Mouse (Mus musculus): ENCODE measurements around the gene Cfap44. TPM values are rescaled to one million over a fixed set of nuclear protein-coding genes. Genes with fewer than 3 reads are reported as not detected.
"Not testable (repeated sequence)": the region's sequence is repeated elsewhere in the genome, so short reads cannot be mapped to it uniquely, and the experiment has no call there.

Cfap44 gene
- total RNA-seq, 4 experiments from 2014 or later: 11.5 to 18.0 (median 17.3) TPM

DNA sequence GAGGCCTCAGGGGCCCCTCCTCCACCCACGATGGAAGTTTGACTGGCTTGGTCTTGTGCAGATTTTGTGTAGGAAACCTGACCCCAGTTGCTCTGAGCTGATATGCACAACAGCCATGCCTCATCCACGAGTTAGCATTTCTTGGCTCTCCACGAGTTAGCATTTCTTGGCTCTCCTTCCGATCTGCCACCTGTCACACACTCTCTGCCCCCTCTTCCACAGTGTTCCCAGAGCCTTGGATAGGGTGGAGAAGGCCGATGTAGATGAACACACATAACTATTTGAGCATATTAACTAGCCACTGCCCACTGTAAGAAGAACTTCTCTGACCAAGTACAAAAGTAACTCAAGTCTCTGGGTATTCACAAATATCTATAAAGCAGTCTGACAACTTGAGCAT lies 33.9 kb downstream of the Cfap44 start:
- DNase-seq (ENCODE audit: low spot score in 2 of 2): no peak

DNA sequence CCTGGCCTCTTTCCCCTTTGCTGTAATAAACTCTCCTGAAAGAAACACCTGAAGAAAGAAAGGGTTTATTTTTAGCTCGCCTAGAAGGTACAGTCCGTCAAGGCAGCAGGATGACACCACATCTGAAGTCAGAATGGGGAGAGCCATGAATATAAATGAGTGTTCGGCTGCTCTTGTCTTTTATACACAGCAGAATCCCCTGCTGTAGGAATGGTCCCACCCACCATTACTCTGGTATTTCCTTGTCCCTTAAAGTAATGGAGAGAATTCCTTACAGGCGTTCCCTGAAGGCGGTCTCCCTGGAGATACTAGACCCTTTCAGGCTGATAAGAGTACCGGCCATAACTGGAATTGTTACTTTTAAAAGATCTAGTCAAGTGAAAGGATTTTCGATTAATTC lies 35.4 kb downstream of the Cfap44 start:
- no peak for DNase-seq (ENCODE audit: low spot score in 2 of 2)

DNA sequence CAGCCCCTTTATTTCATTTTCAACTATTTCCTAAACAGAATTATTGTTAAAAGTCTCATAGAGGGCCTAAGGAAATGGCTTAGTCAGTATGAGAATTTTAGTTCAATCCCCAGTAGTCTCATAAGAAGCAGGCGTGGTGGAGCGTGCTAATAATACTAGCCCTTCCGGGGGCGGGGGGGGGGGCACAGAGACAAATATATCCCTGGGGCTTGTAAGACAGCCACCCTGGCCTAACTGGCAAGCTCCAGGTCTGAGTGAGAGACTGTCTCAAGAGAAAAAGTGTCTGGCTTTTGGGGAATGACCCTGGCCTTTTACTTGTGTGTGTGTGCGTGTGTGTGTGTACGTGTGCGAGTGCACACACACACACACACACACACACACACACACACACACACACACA lies 40.3 kb downstream of the Cfap44 start:
- DNase-seq (ENCODE audit: low spot score in 2 of 2): no peak

DNA sequence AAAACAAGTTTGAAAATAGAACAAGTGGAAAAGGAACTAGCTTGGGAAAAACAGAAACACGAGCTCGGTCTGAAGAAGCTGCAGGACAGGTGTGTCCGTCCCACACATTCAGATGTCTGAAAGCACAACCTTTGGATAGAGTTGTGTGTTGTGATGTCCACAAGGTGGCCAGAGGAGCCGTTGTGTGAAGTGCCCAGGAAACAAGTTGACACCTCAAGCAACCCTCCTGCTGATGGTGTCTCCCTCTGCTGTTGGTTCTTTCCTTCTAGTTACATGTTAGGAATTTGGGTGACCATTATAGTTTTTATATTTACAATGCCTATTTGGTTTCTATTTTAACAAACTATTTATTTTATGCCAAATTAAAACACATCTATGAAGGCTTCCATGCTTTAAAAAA lies 40.9 kb downstream of the Cfap44 start:
- DNase-seq (ENCODE audit: low spot score in 2 of 2): no peak

DNA sequence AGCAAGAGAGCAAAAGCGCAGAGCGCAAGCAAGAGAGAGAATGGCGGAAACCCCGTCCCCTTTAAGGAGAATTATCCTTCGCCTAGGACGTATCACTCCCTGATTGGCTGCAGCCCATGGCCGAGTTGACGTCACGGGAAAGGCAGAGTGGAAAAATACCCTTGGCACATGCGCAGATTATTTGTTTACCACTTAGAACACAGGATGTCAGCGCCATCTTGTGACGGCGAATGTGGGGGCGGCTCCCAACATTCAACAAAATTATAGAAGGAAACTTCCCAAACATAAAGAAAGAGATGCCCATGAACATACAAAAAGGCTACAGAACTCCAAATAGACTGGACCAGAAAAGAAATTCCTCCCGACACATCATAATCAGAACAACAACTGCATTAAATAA lies 47.3 kb downstream of the Cfap44 start:
- not testable (repeated sequence) for DNase-seq (ENCODE audit: low spot score in 2 of 2)

DNA sequence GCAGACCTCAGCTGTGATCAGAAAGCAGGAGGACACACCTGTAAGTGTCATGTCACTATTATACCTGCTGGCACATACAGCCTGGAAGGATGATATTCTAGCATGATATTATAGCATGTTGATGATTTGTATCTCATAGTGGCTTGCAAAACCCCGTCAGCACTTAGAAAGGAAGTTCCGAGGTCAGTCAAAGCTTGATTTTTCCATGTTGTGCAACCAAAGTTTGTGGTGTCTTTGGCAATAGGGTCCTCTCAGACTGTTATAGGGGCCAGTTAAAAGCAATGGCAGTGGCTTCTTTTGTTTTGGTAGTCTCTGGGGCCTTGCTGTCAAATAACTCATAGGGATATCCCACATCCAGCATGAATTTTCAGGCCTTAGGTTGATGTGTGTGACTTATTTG lies 63.3 kb downstream of the Cfap44 start:
- no peak for DNase-seq (ENCODE audit: low spot score in 2 of 2)

DNA sequence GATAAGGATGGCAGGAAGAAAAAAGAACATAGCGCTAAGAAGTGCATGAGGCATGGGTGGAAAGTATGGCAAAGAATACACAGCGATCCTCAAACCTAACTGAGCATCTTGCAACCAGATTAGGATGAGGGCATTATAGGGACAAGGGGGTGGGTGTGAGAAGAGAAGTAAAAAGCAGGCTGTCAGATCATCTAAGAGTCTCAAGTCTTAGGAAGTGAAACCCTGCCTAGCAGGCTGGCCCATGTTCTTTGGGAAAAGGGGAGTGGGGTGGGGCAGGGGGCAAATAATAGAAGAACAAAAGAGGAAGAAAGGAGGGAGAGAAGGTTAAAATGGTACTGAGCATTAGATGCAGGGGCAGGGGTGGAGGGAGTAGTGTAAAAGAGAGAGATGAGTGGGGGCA lies 64.2 kb downstream of the Cfap44 start:
- DNase-seq (ENCODE audit: low spot score in 2 of 2): no peak

DNA sequence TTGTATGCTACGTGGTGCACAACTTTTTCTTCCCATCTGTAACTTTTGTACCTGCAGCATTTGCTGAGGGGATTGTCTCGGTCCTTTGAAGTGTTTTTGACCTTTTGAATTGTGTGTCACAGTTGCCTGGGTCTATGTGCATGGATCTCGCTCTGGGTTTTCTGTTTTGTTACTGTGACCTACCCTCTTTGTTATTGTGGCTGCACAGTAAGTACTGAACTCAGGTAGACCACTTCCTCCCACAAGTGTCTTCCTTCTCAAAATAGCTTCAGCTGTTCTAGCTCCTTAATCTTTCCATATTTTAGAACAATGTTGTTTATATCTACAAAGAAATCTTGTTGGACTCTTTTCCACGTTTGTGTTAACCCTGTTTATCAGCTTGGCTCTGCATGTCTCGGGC lies 66.3 kb downstream of the Cfap44 start:
- DNase-seq (ENCODE audit: low spot score in 2 of 2): no peak

DNA sequence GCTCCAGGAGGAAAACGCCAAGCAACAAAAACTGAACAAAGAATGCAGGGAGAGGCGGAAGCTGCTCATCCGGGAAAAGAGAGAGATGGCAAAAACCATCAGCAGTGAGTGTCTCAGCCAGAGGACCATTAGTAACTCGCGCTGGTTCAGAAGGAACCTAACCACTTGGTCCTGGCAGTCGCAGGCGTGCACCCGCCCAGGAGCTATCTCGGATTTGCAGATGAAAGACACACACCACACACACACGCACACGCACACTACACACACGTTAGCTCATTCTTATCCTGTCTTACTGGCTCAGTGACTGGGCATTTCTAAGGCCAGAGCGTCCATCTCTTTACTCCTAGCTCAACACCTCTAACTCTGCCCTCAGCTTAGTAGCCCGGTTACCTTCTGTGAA lies 80.7 kb downstream of the Cfap44 start:
- DNase-seq (ENCODE audit: low spot score in 2 of 2): no peak

DNA sequence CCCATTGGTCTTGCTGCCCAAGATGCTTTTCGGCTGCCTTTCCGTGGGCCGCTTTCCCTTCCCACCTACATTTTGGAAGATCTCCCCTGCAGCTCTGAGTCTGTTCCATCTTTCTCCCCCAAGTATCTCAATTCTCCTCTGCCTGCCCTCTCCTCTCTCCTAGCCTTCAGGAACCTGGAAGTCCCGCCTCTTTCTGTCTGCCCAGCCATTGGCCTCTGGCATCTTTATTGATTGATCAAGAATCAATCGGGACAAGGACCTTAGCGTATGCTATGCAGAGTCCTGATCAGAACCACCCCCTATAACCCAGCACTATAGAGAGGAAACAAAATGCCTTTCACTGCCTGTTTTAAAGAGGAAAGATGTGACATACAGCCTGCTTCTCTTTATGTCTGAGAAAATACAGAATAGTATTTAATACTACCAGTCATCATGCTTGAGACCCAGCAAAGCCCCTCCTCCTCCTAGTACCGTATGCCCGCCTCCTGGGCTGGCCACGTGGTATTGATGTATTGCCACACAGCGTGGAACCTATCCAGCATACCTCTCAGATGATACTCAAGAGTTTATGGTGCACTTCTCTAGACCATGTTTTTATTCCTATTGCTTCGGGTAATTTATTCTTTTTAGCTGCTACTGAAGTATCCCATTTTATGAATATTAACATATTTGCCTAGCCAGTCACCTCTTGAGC lies 81.2 kb downstream of the Cfap44 start:
- DNase-seq (ENCODE audit: low spot score in 2 of 2): no peak

DNA sequence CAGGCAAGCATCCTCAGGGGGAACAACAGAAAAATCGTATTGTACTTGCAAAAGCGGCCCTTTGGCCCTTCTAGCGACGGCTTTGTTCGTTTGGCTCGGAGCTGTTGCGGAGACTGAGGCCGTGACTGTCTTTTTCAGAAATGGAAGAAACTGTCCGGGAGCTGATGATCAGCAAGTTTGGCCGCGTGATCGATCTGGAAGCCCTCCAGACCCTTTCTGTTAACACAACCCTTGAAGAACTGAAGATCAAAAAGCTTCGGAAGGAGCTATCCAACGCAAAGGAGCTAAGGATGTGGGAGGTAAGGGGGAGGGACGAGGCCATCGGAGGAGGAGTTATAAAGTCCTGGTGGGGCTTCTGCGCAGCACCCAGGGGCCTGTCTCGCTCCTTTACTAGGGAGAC lies 84.2 kb downstream of the Cfap44 start:
- no peak for DNase-seq (ENCODE audit: low spot score in 2 of 2)

DNA sequence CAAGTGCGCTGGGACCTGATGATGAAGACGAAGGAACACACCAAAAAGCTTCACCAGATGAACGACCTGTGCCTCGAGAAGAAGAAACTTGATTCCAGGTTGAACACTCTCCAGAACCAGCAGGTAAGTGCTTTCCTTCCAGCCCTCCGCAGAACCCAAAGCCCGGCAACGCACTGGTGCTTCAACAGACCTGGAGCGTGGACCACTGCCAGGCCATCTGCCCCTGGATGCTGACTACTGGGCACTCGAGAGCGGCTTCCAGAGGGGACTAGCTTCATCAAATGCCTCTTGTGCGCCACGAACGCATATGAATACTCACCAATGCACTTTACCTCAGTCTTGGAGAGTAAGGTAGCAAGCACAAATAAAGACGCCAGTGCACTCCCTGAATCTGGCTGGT lies 85.3 kb downstream of the Cfap44 start:
- no peak for DNase-seq (ENCODE audit: low spot score in 2 of 2)

DNA sequence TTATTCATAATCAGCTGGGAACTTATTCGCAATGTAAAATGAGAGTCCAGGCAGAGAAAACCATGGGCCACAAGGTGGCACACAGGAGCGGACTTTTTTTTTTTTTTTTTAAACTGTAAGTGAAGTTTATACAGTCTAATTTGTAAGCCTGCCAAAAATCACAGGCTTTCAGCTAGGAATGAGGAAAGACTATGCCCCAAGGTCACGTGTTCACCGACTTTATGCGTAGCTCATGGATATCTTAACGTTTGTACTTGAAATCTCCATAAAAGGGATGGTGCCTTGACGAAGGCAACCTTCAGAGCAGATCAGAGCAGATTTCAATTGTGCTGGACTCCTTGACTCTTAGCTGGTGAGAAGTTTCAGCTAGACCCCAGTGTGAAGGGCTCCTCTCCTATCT lies 86.0 kb downstream of the Cfap44 start:
- no peak for DNase-seq (ENCODE audit: low spot score in 2 of 2)

DNA sequence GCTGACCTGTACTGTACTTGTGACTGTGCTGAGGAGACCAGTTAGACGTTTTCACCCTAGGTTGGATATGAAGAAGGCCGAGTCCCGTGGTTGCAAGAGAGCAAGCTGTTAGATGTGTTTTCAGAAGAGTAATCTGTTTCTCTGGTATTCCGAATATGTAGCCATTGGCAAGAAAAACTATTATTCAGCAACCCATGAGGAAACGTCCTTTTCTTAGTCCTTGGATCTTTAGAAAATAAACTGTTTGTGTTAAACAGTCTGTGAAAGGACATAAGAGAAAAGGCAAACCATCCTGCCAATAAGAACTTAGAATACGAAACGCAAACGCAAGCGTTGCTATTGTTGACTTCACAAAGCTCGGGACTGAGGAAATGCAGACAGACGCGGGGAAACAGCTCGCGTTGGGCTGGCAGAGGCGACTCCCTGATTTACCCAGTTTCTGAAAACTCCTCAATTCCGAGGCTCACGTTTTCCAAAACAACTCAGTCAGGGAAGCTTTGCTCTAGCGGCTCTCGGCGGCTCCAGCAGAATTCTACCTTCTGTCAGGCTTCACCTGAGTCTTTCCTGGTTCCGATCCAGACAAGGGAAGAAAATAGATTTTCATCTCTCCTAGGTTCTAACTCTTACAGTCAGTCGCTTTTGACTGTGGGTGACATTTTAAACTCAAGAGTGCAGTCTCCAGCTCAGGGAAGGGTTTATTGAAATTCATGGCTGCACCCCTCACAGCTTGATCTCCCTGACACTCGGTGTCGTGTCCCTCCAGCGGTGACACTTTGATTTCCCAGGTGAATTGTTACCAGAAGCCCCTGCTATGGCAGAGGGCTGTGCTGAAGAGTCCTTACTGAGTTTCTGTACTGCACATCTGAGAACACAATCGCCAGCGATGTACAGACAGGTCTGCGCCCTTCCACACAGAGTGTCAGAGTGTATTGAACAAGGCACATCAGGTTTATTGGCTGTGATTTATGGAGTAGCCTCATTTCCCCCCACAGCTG lies 87.3 kb downstream of the Cfap44 start:
- no peak for DNase-seq (ENCODE audit: low spot score in 2 of 2)

DNA sequence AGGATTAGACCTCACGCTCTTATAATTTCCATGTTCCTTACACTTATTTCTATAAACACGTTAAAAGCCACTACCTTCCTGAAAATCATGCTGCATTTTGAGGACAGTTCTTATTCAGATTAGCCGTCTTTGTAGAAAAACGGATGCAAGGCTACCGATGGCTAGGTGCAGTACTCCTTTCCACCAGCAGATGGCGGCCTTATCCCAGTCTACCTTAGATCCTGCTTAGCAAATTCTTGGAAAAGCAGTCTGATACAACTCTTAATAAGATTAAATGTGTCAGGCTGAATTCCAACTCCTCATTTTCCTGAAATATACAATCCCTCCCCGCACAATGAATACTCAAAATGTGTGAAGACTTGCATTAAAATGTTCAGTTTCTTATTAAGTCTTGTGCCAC lies 89.5 kb downstream of the Cfap44 start:
- peak; percentile 57 to 92 for DNase-seq (ENCODE audit: low spot score in 2 of 2)

DNA sequence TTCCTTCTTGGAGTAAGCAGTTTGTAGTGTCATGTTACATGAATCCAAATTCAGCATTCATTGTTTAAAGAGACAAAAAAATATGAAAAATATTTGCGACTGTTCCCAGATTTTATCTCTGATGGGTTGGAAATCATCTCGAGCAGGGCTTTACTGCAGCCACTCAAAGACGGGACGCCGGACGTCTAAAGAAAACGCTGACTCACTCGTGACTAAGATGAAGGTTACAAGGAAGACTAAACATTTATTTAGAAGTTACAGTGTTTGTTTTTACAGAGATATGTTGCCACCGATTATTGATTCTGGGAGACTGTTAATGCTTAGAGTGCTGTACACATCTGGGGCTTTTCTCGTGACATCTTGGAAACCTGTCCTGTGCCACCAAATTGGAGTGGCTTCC lies 90.2 kb downstream of the Cfap44 start:
- DNase-seq (ENCODE audit: low spot score in 2 of 2): no peak

DNA sequence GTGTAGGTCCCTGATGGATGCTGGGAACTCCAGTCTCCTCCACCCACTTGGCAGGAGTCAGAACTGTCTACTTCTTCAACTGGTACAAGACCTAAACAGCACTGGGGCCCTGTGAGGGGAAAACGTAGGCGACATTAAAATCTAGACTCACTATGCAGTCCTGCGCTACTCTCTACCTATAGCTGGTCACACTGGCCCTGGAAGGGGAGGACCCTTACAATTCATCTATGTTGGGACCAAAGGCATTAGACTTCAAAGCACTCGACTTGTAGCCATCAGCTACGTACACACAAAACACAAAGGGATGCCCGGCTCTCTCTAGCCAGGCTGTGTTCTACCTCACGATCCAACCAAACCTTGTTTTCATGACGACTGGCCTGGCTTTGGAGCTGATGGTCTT lies 91.1 kb downstream of the Cfap44 start:
- no peak for DNase-seq (ENCODE audit: low spot score in 2 of 2)

DNA sequence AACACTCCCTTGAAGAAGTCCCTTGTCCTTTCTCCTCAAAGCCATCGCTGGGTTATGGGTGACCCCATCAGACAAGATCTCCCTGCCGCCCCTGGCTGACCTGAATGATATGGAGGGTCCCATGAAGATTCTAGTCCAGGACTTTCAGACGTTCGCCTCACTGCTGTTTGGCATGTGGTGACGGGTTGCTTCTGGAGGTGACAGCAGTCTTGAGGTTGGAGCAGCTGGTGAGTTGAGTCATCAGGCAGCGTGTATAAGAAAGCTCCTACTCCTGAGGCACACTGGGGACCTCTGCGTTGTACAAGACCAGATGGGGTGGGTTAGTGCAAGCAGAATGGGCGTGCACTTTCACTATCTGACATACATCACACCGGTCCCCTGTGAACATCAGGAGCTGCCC lies 92.0 kb downstream of the Cfap44 start:
- DNase-seq (ENCODE audit: low spot score in 2 of 2): no peak

DNA sequence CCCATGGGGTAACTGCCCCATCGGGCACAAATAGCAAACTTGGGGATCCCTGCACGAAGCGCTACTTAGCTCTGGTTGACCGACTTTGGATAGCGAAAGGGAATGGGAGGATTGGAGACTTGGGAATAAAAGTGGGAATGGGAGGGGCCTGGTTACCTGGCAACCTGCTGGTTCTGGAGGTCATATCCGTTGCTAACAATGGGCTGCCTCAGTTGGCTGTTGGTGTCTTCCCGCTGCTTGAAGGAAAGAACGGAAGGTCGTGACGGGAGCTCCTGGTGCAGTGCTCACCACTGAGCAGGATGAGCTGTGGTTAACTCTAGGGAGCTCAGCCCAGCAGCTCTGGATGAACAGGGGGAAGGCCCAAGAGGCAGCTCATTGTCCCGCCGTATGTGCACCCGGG lies 92.6 kb downstream of the Cfap44 start:
- DNase-seq (ENCODE audit: low spot score in 2 of 2): no peak

DNA sequence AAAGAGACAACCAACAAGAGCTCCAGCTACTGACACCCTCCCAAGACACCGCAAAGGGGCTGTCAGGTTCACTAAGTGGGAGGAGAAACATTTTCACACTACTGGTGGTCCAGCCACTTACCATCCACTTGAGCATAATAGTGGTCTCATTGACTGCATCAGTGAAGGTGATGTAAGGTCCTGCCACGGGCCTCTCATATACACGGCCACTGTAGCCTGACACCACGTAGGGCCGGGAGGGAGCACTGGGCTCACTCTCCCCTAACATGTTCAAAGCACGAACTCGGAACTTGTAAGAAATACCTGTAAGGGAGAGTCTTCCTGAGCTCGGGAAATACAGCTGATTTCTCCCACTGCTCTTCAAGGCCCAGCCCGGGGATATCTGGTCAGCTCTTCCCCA lies 96.5 kb downstream of the Cfap44 start:
- DNase-seq (ENCODE audit: low spot score in 2 of 2): no peak

DNA sequence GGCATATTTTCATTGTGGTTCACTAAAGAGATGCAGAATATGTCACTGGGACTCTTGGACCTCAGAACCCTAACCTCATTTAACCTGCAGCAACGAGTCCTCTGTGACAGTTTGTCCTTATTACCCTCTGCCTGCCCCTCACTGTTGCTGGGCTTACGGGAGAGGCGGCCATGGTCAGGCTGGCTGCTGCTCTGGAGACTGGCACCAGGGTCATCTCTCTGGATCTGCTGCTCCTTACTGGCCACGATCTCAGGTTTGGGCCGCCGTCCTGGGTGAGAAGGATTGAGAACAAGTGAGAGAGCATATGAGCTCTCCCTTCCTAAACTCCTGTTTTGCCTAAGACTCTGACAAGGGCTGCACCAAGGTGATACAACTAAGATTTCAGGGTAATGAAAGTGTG lies 97.6 kb downstream of the Cfap44 start:
- DNase-seq (ENCODE audit: low spot score in 2 of 2): no peak

DNA sequence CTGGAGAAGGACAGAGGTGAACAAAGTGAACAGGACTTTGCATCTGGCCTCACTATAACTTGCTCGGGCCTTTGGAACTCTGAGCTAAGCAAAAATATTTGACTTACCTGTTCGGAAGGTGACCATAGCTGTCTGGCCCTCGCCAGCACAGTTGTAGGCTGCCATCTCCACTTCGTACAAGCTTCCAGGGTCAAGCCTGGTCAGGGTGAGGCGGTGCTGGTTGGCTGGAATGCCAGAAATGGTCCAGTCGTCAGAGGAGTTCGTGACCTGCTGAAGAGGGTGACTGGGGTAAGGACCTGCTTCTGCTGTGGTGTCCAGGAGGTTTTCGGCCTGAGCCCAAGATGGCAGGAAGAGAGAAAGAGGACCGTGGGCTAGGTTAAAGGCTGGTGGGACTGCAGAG lies 98.1 kb downstream of the Cfap44 start:
- DNase-seq (ENCODE audit: low spot score in 2 of 2): no peak

DNA sequence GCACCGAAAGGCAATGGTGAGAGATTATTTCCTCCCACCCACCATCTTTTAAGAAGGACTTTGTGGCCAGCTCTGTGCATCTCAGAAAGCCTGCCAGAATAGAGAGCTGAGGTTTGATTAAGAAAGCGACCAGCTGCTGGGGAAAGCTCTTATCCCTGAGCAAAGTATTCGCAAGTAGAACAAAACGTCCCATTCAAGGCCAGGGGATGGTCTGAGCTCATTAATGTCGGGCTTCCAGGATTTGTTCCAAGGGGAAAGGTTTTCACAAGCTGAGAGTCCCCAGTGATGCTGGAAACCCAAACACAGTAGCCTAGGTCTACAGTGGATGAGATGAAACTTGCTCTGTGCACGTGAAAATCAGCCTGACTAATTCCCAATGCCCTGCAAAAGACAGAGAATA lies 99.3 kb downstream of the Cfap44 start:
- DNase-seq (ENCODE audit: low spot score in 2 of 2): peak in 1 of 2 experiments; percentile 35

Measured in layer of hippocampus, adult 8-10 months (tissue).